Mouse (Mus musculus) adrenal gland, postnatal 10 days (tissue): Measurements from ENCODE around the gene Mgme1. TPM values are rescaled to one million over a fixed set of nuclear protein-coding genes. Genes with fewer than 3 reads are reported as not detected.

ENCODE experiments used
- DNase-seq: peaks from one replicate; pipeline ENCODE4 v3.0.0; 2021; ENCODE audit warnings: mixed read lengths
- total RNA-seq, 2 experiments: library from RNA; stranded (reverse); gene quantifications; 2 replicates each; pipeline ENCODE4 v1.2.3; 2021

Mgme1 gene
- total RNA-seq, 2 experiments from 2014 or later: 14.7 to 17.7 TPM

- no peak for DNase-seq
These were observed 5.9 kb upstream of the Mgme1 start for GRCm38 (mm10) chr2:144264398-144265119.

GRCm38 (mm10) chr2:144265120-144265488 lies 5.4 kb upstream of the Mgme1 start:
- DNase-seq: no peak

DNA sequence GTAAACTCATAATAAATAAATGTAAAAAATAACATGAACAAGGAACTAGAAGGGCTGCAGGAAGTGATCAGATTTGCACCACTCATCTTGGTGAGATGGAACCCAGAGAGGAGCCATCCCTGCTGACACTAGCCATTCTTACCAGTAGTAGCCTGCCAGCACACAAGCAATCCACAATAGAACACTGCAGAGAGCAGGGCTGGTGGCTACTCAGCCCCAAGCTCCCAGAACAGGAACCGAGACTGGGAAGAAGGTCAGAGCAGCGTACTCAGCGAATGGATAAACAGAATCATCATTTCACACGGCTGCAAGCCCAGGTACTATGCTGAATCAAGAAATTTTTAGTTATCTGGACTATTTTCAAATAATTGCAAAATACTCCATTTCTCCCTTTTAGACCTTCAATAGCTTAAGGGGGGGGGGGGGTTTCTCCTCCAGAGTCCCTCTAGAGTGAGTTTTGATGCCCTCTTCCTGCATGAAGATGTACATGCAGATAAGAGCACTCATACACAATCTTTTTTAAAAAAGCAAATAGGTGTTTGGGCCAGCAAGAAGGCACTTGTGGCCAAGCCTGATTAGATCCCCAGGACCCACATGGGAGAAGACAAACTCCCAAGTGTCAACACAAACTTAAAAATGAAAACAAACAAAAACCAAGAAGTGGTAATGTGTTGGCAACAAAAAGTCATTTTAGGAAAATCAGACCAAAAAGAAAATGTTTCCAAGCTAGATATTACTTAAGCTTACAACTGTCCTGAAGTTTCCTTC lies 4.4 kb upstream of the Mgme1 start:
- DNase-seq: no peak

- DNase-seq: no peak
These were observed 3.3 kb upstream of the Mgme1 start for GRCm38 (mm10) chr2:144267004-144267730.

- DNase-seq: no peak
These were observed 2.8 kb upstream of the Mgme1 start for GRCm38 (mm10) chr2:144267731-144268015.

DNA sequence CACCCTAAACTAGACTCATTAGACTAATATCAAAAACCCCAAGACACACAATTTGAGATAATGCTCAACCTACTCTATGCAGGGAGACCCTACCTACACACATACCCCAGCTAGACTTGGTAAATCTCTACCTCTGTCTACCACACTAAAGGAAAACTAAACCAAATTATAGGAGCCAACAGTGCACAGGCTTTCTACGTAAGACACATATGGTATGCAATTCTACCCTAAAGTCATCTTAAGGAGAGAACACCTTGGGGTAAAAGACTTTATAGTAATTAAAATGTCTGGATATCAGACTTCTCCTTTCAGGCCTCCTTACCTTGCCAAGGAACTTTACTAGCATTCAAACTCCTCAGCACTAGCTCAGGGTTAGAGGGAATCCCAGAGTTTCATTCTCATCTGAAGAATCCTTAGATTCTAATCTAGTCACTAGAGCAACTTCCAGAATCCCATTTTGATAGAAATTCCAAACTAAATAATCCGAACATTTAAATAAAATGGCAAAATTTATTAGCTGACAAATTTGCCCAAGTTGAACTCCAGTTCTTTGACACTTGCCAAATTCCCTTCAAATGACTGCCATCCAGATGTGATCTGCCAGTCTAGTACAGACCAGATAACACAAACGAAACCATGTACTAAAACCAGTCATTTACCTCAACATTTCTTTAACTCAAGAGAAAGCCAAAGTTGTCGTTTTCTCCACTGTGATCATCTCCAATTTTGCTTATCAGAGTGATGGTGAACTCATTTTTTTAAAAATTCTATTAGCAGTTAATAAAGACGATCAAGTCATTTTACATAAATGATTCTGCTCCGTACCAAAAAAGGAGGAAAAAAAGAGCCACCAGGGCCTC lies 1.8 kb upstream of the Mgme1 start:
- DNase-seq: no peak

DNA sequence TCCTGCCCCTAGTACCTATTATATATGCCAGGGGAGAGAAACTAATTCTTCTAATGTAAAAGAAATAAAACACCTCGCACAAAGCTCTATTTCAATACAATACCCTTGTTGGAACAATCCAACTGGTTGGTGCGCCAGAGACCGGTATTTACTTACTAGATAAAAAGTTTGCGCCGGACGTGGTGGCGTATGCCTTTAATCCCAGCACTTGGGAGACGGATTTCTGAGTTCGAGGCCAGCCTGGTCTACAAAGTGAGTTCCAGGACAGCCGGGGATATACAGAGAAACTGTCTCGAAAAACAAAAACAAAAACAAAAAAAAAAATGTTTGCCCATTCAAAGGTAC lies 1.2 kb upstream of the Mgme1 start:
- DNase-seq: no peak

DNA sequence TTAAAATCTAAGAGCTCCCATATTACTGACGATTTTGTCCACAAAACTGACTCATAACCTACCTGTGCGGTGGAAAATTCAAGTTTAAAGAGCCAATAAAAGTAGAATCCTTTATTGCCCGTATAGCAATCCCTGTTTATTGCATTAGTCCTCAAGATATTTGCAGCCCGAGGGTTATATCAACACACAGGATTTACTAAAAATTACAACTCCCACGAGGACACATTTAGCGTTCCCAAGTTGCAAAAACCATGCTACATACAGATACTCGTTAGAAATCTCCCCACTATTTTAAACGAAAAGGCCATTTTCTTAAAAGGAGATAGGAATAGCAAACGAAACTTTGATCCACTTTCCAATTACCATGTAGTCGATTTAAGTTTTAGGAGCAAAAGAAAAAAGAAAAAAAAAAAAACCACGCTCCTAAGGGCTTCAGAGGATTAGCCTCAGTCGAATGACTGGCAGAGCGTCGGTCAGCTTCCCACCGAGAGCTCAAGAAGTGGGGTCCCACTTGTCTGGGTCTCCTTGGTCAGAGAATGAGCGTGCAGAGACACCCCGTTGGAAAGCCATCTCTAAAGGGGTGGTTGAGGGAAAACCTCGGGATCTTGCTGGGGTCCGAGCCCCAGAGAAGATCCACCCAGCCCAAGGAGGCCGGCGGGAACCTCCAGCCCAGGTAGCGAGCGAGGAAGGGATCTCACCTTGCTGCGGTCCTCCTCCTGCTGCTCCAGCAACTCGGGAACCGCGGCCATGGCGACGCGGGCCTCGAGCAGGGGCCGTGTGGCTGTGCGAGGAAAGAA lies 586 bp upstream of the Mgme1 start:
- DNase-seq: no peak

DNA sequence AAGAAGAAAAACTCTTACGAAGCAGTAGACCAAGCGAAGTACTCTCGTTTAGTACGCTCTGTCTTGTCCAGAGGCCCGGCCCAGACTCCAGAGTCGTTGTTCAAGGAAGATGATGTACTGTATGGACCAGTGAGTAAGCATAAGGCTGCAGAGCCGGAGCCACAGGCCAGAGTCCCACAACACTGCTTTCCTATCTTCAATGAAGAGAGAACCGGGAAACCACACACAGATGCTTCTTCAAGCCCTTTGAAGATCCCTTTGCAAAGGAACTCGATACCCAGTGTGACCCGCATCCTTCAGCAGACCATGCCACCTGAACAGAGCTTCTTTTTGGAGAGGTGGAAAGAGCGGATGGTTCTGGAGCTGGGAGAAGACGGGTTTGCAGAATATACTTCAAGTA lies 1.6 kb downstream of the Mgme1 start:
- no peak for DNase-seq

DNA sequence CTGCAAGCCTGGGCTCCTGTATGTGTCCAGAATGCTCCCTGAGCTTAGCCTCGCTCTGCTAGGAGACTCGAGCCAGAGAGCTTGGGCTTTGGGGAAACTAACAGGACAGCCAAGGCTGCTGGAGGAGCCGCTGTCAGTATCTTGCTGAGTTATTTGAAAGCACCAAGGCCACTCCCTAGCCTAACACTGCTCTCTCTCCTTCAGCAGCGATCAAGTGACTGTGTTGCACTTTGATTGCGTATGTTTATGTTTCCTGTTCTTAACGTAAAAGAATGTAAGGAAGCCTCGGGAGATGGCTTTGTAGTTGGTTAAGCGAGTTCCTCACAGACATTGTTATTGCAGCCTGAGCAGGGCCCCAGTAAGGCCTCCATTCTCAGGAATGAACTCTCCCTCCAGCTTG lies 4.3 kb downstream of the Mgme1 start:
- peak; percentile 67 for DNase-seq

DNA sequence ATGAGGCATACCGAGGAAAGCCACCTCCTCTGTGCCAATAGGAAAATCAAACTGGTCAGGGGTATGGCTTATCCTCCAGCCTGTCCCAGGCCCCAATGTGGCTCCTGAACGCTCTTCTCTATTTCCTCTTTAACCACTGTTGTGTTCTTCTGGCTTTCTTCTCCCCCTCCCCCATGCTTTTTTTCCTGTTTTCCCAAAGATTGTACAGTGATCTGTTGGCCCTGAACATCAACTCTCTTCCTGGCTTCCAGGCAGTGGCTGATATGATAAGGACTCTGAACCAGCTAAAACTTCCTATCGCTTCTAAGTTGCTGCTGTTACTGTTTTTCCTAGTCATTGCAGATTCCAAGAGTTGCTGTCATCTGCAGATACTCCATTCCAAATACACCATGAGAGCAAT lies 6.4 kb downstream of the Mgme1 start:
- DNase-seq: no peak

GRCm38 (mm10) chr2:144279742-144280141 lies 9.3 kb downstream of the Mgme1 start:
- peak; percentile 93 for DNase-seq

DNA sequence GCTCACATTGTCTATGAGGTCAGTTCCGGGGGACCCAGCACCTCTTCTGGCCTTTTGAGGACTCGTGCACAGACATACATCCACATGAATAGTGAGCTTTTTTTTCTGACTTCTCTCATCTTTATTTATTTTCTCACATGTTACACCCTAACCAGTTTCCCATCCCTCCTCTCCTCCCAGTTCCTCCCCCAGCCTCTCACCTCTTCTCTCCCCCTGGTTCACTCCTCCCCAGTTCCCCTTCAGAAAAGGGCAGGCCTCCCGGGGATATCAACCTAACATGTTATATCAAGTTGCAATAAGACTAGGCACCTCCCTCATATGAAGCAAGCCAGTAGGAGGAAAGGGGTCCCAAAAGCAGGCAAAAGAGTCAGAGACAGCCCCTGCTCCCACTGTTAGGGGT lies 10.1 kb downstream of the Mgme1 start:
- no peak for DNase-seq

DNA sequence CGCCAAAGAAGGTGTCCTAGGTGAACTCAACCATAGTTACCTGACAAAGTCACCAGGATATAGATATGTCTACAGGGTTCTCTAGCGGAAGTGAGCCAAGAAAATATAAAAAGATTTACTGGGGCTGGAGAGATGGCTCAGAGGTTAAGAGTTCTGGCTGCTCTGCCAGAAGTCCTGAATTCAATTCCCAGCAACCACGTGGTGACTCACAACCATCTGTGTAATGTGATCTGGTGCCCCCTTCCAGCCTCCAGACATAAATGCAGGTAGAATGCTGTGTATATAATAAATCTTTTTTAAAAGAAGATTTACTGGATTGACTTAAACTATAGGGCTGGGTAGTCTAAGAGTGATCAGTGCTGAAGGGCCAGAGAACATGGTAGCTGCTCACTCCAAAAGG lies 11.0 kb downstream of the Mgme1 start:
- no peak for DNase-seq

DNA sequence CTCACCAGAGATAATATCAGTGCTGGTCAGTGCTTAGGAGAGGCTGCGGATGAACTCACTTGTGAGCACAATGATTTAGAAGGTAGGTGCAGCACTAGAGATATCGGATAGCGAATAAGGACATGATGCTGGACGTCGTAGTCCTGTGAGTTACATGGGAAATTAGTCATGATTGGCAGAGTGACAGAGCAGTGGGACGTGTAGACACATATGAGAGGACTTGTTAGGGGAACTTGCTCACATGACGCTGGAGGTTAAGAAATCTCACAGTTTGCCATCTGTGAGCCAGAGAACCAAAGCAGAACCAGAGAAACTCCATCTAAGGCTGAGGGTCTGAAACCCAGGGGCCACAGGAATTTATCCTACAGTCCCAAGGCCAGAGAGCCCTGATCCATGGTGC lies 19.9 kb downstream of the Mgme1 start:
- no peak for DNase-seq

GRCm38 (mm10) chr2:144291600-144292305 lies 21.3 kb downstream of the Mgme1 start:
- DNase-seq: no peak

GRCm38 (mm10) chr2:144295145-144295735 lies 24.8 kb downstream of the Mgme1 start:
- DNase-seq: no peak

GRCm38 (mm10) chr2:144299749-144300669 lies 29.5 kb downstream of the Mgme1 start:
- DNase-seq: peak; percentile 49

GRCm38 (mm10) chr2:144301101-144301500 lies 30.6 kb downstream of the Mgme1 start:
- no peak for DNase-seq
